Mouse (Mus musculus) neural tube, embryonic 12.5 days (tissue): Measurements from ENCODE around the gene Cisd3. TPM values are rescaled to one million over a fixed set of nuclear protein-coding genes. Genes with fewer than 3 reads are reported as not detected.
"Not testable (repeated sequence)": the region's sequence is repeated elsewhere in the genome, so short reads cannot be mapped to it uniquely, and the experiment has no call there.

Experiments used
- ATAC-seq: fragments of 200-750 bp; cut with Nextera tagmentation; 2 replicates; pipeline ENCODE4 v1.8.0; 2017; ENCODE audit warnings: low read depth, mild to moderate bottlenecking, moderate TSS enrichment, moderate library complexity; ENCODE audit not compliant: low FRiP score
- H3K27ac ChIP-seq: fragments of 300-500 bp; sonication (generic); 2 replicates; pipeline ENCODE4 v1.5.1; 2016
- H3K27me3 ChIP-seq: fragments of 300-500 bp; sonication (generic); replicated peaks from 2 replicates; pipeline ENCODE4 v1.6.1; 2016; ENCODE audit warnings: mild to moderate bottlenecking
- H3K36me3 ChIP-seq: fragments of 300-500 bp; sonication (generic); 2 replicates; pipeline ENCODE4 v1.6.1; 2016; ENCODE audit warnings: mild to moderate bottlenecking
- H3K4me1 ChIP-seq: fragments of 300-500 bp; sonication (generic); 2 replicates; pipeline ENCODE4 v1.6.1; 2016
- H3K4me2 ChIP-seq: fragments of 300-500 bp; sonication (generic); replicated peaks from 2 replicates; pipeline ENCODE4 v1.6.1; 2016; ENCODE audit warnings: mild to moderate bottlenecking
- H3K4me3 ChIP-seq: fragments of 300-500 bp; sonication (generic); 2 replicates; pipeline ENCODE4 v1.5.1; 2016
- H3K9ac ChIP-seq: fragments of 300-500 bp; sonication (generic); 2 replicates; pipeline ENCODE4 v1.6.1; 2016; ENCODE audit warnings: mild to moderate bottlenecking
- H3K9me3 ChIP-seq: fragments of 300-500 bp; sonication (generic); 2 replicates; pipeline ENCODE4 v1.6.1; 2016; ENCODE audit warnings: mild to moderate bottlenecking
- WGBS: fragments of 180-500 bp; shearing (Covaris S2); methylation state at CpG from one replicate; pipeline ENCODE4 v1.1.7; 2016; 5-methylcytosine and 5-hydroxymethylcytosine counted together
- microRNA-seq: library from miRNA; unstranded; fragments of <30 nt; microRNA quantifications from one replicate; pipeline ENCODE4, GENCODE M21; 2017
- polyA plus RNA-seq: library from polyadenylated mRNA; unstranded; fragments of >200 nt; fragmentation: Nextera tagmentation; extraction: Ambion mirVana; gene quantifications from 2 replicates; pipeline ENCODE4 v1.2.1, GENCODE M21; 2016

The Cisd3 gene
- polyA plus RNA-seq, 1 experiment from 2014 or later, result 25.6 TPM

DNA sequence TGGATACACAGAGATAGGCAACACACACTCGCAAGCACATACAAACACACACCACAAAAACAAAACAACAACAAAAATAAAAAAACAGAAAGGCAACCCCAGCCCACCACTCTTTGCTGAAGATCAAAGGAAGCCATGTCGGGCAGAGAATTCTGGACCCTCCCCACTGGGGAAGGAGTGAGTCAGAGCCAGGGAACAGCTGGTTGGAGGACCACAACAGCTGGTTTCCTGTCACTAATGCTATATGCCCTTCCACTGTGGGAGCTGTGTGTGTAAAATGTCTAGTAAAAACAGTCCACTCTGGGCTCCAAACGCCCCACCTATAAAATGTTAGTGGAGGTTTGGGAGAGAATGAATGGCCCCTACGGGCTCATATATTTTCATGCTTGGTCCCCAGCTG lies 35.7 kb downstream of the Cisd3 start:
- Histone ChIP-seq H3K4me2 (no peak overlapping the region), H3K4me1 (no peaks in the 10 kb centered on the region), H3K36me3 (peaks cover 93% of the 10 kb centered on the region), H3K9me3 (peaks cover 6% of the 10 kb centered on the region; the same call in 1 of the 2 replicates), H3K4me3 (no peak overlapping the region), H3K9ac (no peak overlapping the region), H3K27ac (no peak overlapping the region), H3K27me3 (no peaks in the 10 kb centered on the region)
- no peak for ATAC-seq
- 94% methylated on average over 4 of the region's 4 CpGs for WGBS

DNA sequence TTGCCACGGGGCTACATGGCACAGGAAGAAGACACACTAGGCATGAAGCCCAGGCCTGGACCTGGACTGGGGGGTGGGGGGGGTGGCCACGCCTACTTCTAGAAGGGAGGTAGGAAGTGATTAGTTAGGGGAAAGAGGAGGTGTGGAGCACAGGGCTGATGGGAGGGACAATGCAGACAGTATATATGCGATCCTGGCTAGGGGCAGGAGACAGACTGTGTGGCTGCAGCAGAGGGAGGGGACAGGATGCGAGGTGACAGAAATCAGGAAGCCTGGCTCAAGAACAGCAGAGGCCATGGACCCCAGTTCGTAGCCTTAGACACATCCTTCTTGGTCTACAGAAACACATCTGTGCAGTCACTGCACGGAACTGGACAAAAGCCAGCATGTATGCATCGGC lies 38.1 kb downstream of the Cisd3 start:
- H3K9me3 ChIP-seq, result peaks cover 6% of the 10 kb centered on the region; the same call in 1 of the 2 replicates
- ATAC-seq, result no peak
- WGBS, result 88% methylated on average over 7 of the region's 7 CpGs

DNA sequence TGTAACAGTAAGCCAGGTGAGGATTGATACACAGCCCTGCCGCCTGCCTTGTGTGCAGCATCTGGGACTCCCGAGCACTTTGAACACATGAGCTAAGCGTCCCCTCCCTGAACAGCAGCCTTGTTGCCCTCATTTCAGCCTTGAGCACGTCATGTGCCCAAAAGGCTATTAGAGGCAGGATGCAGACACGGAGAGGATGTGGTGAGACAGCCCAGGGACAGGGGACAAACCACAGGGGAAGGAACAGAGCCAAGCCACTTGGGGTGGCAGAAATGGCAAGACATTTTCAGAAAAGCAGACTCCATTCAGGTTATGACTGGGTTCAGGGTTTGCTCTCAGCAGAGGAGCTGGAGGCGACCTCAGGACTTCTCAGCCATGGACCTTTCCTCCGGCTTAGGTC lies 42.7 kb downstream of the Cisd3 start:
- WGBS, result 79% methylated on average over 7 of the region's 7 CpGs
- ATAC-seq, result no peak
- Histone ChIP-seq H3K9me3 (no peaks in the 10 kb centered on the region), H3K4me3 (no peak overlapping the region), H3K4me2 (no peak overlapping the region), H3K27ac (no peak overlapping the region), H3K9ac (no peak overlapping the region), H3K4me1 (no peaks in the 10 kb centered on the region), H3K36me3 (peaks cover 84% of the 10 kb centered on the region), H3K27me3 (no peaks in the 10 kb centered on the region)

More for the DNA sequence above, 38.1 kb downstream of the Cisd3 start:
- no peak overlapping the region for H3K9ac ChIP-seq
- H3K4me2 ChIP-seq, result no peak overlapping the region
- H3K36me3 ChIP-seq, result peaks cover 95% of the 10 kb centered on the region
- no peak overlapping the region for H3K27ac ChIP-seq
- H3K4me1 ChIP-seq, result no peaks in the 10 kb centered on the region
- no peaks in the 10 kb centered on the region for H3K27me3 ChIP-seq
- H3K4me3 ChIP-seq, result no peak overlapping the region

GRCm38 (mm10) chr11:97728730-97729129 lies 43.1 kb downstream of the Cisd3 start:
- ATAC-seq, result no peak
- no peak overlapping the region for H3K27ac ChIP-seq
- no peaks in the 10 kb centered on the region for H3K4me1 ChIP-seq
- no peak overlapping the region for H3K4me3 ChIP-seq
- no peaks in the 10 kb centered on the region for H3K9me3 ChIP-seq
- H3K27me3 ChIP-seq, result no peaks in the 10 kb centered on the region
- peaks cover 80% of the 10 kb centered on the region for H3K36me3 ChIP-seq
- H3K9ac ChIP-seq, result no peak overlapping the region
- WGBS, result 86% methylated on average over 7 of the region's 7 CpGs
- no peak overlapping the region for H3K4me2 ChIP-seq

DNA sequence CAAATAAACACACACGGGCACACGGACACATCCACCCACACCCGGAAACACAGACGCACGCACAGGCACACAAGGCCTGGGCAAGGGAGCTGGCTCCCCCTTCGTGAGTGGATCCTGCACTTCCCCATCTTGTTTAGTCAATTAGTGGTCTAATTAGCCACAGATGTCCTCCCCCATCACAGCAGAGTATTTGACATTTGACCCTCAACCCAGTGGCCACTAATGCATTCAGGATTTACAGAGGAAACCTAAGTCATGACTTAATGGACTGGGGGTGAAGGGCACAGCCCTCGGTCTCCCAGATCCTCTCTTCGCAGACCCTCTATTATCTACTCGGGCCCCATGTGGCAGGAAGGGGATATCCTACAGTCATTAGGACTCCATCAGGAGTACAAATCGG lies 48.1 kb downstream of the Cisd3 start:
- H3K36me3 ChIP-seq, result peaks cover 31% of the 10 kb centered on the region
- H3K27ac ChIP-seq, result no peak overlapping the region
- no peaks in the 10 kb centered on the region for H3K9me3 ChIP-seq
- no peaks in the 10 kb centered on the region for H3K4me1 ChIP-seq
- no peak for ATAC-seq
- WGBS, result 53% methylated on average over 10 of the region's 10 CpGs
- no peaks in the 10 kb centered on the region for H3K27me3 ChIP-seq
- H3K4me2 ChIP-seq, result no peak overlapping the region
- H3K4me3 ChIP-seq, result no peak overlapping the region
- no peak overlapping the region for H3K9ac ChIP-seq

- not testable (repeated sequence) for H3K4me2 ChIP-seq, H3K4me3 ChIP-seq, H3K27me3 ChIP-seq, H3K27ac ChIP-seq, H3K9ac ChIP-seq, ATAC-seq, H3K9me3 ChIP-seq, H3K4me1 ChIP-seq
- peaks cover 20% of the 10 kb centered on the region for H3K36me3 ChIP-seq
- WGBS, result 89% methylated on average over 5 of the region's 5 CpGs
Observed at GRCm38 (mm10) chr11:97734810-97735209, 49.2 kb downstream of the Cisd3 start.

GRCm38 (mm10) chr11:97736645-97737044 lies 51.0 kb downstream of the Cisd3 start:
- Histone ChIP-seq H3K27ac (no peak overlapping the region), H3K4me2 (no peak overlapping the region), H3K9ac (no peak overlapping the region), H3K9me3 (no peaks in the 10 kb centered on the region), H3K27me3 (no peaks in the 10 kb centered on the region), H3K4me3 (no peak overlapping the region), H3K36me3 (peaks cover 9% of the 10 kb centered on the region), H3K4me1 (no peaks in the 10 kb centered on the region)
- WGBS, result 91% methylated on average over 5 of the region's 5 CpGs
- no peak for ATAC-seq

- WGBS, result 87% methylated on average over 4 of the region's 4 CpGs
- Histone ChIP-seq H3K27me3 (no peaks in the 10 kb centered on the region), H3K9me3 (no peaks in the 10 kb centered on the region), H3K4me1 (peaks cover 6% of the 10 kb centered on the region), H3K36me3 (no peaks in the 10 kb centered on the region; the same call in 1 of the 2 replicates), H3K9ac (no peak overlapping the region), H3K4me3 (no peak overlapping the region), H3K4me2 (no peak overlapping the region), H3K27ac (no peak overlapping the region)
- no peak for ATAC-seq
Observed at GRCm38 (mm10) chr11:97737600-97737999, 52.0 kb downstream of the Cisd3 start.

Small RNAs within 50 kb of the gene (microRNA-seq; reads per million reads assigned to microRNA genes)
- gene Gm24158 (not detected), gene Mir6927 (1.5 reads per million)

Other genes starting within 250 kb of the Cisd3 start
- 0.66 and 0.87 TPM in 2 replicates for gene 4933428G20Rik, start 185.5 kb upstream of the Cisd3 start, polyA plus RNA-seq
- gene Srcin1, start 109.6 kb upstream of the Cisd3 start, polyA plus RNA-seq, result 6.4 and 7.9 TPM in 2 replicates
- gene Epop, start 56.1 kb upstream of the Cisd3 start, polyA plus RNA-seq, result 13.6 and 15.1 TPM in 2 replicates
- gene Mllt6, start 22.4 kb upstream of the Cisd3 start, polyA plus RNA-seq, result 3.0 and 4.0 TPM in 2 replicates
- gene Pcgf2, start 14.7 kb downstream of the Cisd3 start, polyA plus RNA-seq, result 19.9 and 21.1 TPM in 2 replicates
- gene Psmb3, start 17.6 kb downstream of the Cisd3 start, polyA plus RNA-seq, result 453 and 497 TPM in 2 replicates
- gene Pip4k2b, start 58.9 kb downstream of the Cisd3 start, polyA plus RNA-seq, result 3.2 and 3.7 TPM in 2 replicates
- gene Cwc25, start 80.7 kb downstream of the Cisd3 start, polyA plus RNA-seq, result 21.1 and 23.4 TPM in 2 replicates
- 0.56 and 0.70 TPM in 2 replicates for gene 1700001P01Rik, start 90.1 kb downstream of the Cisd3 start, polyA plus RNA-seq
- gene Rpl23, start 96.6 kb downstream of the Cisd3 start, polyA plus RNA-seq, result 369 and 383 TPM in 2 replicates
- gene Lasp1, start 113.2 kb downstream of the Cisd3 start, polyA plus RNA-seq, result 103 and 105 TPM in 2 replicates
- gene B230217C12Rik, start 155.0 kb downstream of the Cisd3 start, polyA plus RNA-seq, result 12.9 and 15.8 TPM in 2 replicates
- 0.72 and 0.85 TPM in 2 replicates for gene Fbxo47, start 198.3 kb downstream of the Cisd3 start, polyA plus RNA-seq